Mouse (Mus musculus) thymus, postnatal 4 days (tissue): ENCODE measurements around the gene Ccdc58.
"Not testable (repeated sequence)": the region's sequence is repeated elsewhere in the genome, so short reads cannot be mapped to it uniquely, and the experiment has no call there.

Source experiments
- DNase-seq: peaks from one replicate; pipeline ENCODE4 v3.0.0; 2021

The Ccdc58 gene

DNA sequence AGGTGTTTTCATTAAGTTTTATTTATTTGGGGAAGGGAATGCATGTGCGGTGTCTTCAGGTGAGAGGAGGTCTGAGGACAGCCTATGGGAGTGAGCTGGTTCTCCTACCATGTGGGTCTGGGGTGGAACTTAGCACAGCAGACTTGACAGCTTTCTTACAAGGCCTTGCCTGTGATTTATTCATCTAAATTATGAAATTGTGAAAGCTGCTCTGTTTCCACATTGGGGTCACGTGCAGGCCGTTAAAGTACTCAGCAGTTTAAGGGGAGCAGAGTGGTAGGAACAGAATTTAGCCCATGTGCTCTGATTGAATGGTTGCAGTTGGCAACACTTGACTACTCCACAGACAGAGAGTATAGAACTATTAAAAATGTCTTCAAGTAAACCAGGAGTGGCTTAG is 8.4 kb downstream of the Ccdc58 start:
- no peak for DNase-seq

DNA sequence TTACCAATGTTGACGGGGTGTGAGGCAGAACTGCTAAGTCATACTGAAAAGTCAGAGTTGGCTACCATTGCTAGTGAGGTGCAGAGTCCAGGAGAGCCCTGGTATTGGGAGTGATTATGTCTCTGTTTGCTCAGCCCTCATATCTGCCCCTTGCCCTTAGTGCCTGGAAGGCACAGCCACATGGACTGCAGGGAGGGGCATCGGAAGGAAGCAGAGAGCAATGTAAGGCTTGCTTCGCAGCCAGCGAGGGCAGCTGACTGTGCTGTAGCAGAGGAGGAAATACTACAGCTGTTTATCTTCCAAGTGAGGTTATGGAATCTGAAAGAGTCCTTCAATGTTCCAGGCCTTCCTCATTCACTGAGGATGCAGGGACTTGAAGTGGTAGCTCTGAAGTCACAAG is 16.4 kb downstream of the Ccdc58 start:
- DNase-seq = no peak

DNA sequence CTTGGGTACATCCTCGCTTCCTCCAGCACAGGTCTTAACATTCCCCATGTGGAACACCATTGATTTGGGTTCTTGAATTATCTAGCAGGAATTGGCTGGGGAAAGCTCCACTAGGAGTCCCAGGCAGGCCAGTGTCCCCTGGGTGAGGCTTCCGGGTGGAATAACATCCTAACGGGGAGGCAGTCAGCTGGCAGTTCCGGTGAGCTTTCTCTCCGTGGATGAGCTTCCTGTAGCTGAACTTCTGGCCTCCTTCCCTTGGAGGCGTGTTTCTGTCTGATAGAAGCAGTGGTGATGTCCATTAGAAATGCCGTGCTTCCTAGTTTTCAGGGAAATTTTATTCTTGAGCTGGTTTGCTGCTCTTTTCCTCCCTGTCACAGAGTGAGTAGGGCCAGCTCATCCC is 17.6 kb downstream of the Ccdc58 start:
- DNase-seq = no peak

DNA sequence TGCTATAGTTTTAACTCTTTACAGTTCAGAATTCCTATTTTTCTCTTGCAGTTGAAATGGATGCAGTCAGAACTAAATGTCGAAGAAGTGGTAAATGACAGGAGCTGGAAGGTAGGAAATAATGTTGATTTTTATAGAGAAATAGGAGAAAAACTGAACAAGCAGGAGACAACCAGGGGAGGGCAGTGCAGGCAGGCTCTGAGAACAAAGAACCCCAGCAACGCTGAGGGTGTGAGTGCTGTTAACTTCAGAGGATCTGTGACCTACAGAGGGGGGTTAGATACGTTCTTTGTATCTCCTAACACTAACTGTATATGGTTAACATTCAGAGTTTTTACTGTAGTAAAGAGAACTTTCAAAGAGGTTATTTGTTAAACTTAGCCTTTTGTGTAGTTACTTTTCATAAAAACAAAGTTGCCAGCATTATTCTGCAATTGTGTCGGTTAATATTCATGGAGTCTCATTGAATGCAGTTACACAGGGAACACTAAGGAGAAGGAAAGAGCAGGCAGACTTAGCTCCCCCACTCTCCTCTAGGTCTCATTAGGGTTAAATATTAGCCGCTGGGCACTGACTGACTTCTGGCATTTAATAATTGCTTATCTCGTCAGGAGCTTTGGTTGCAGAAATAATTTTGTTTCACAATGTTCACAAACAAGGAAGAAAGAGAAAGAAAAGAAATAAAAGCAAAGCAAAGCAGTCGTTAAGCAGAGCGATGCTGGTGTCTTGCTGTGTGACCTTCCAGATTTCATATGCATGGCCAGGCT is 18.5 kb downstream of the Ccdc58 start:
- no peak for DNase-seq

DNA sequence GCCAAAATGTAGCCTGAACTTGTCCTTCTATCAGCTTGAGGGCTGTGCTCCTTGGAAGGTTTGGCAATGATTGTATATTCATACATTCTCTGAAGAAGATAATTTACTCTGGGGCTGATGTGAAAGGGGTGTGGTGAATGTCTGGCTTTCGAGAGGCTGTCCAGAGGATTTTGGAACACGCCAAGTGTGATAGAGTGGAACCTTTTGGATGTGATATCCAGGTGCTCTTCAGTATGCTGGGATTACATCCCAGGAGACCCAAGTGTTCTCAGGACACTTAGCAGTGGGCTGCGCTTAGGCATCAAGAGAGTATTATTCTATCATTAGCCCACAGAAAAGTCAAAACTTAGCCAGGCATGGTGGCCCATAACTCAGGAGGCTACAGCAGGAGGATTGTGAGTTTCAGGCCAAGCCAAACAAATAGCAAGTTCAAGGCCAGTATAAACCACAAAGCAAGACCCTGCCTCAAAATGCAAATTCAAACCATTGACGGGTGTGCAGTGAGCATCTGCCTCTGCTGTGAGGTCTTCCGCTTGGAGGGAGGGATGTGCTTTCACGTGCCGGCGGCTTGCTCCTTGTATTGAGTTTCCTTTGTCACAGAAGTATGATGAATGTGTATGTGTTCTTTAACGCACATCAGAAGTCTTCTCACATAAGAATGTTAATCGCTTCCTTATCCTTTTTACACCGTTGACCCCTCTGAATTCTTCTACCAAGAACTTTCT is 19.5 kb downstream of the Ccdc58 start:
- no peak for DNase-seq

DNA sequence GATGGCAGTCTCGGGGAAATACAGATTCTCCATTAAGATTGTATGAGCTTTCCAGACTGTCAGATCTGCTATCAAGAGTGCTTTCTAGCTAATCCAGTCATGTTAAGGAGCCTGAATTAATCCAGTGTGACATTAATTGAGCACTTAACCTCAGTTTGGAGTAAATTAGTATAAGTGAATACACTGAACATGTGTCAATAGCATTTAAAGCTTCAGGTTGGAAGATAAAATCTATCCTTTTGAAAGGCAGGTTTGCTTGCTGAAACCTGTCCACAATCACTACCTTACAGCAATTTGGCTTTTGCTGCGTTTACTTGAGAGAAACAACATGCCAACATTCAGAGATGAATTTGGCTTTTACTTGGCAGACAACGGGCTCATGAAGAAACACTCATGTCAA is 22.6 kb downstream of the Ccdc58 start:
- DNase-seq = no peak

DNA sequence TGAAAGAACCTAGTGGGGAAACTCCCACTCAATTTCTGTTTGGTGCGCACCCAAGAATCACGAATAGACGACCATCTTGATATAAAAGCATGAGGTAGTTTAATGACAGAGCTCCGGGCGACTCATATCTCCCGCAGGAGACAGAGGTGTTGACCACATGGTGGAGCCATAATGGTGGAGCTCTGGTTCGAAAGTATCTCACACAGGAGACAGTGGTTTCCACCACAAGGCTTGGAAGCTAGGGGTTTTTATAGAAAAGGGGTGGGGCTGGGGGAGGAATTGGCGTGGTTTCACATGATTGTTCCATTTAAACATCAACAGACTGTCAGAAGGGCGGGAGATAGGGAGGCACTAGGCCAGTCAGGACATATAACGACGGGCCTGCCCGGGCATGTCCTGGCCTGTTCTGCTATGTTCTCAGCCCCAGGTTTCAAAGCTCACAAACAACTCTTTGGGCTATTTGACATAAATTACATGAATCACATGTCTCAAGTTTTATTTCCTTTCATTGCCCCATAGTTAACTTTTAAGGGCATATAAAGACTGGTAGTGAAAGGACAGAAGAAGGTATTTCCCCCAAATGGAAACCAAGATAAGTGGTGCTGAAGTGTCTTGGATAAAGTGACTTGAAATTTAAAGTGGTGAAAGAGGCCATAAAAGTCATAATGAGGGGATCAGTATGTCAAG is 26.5 kb downstream of the Ccdc58 start:
- DNase-seq = not testable (repeated sequence)

DNA sequence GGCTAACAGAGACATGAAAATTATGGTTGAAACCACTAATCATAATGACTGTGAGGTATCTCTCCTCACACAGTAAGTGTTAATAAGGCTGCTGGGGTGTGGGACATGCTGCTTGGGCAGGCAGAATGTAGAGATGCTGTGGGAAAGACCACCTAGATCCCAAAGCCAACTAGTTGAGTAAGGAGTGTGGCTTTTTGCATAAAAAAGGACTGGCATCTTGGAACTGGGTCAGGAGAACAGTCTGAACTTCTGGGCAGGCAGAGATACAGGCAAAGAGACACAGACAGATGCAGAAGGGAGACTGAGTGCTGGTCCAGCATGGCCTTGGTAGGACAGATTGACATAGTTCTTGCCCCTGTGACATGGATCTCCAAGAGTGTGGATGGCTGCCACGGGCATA is 30.0 kb downstream of the Ccdc58 start:
- no peak for DNase-seq

DNA sequence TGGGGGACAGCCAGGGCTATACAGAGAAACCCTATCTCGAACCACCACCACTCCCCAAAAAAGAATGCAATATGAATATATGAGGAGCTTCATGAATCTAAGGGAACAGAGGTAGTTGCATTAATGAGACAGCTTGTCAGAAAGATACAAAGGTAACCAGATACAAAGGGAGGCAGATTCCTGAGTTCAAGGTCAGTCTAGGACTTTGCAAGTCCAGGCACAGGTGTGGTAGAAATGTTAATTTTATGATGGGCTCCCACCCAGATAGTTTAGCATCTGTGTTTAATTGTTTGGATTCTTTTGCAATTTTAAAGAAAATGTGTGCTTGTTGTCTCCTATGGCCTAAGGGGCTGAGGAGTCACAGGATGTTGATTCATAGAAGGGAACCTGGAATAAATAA is 30.7 kb downstream of the Ccdc58 start:
- no peak for DNase-seq

DNA sequence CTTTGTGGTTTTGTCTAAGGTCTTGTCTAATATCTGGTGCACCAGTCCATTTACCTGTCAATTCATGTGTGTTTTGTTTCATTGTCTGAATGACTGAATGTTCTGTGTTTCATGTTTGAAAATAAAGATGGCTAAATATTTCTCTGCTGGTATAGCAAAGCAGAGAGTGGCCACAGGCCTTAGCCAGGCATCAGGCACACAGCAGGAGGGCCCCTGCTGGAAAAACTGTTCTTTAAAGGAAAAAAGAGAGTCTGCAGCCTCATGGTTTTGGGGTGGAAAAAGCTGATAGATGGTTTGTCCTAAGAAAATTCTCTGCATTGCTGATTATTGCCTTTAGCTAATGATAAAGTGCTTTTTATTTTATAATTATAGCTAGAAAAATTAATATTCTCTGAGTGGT is 40.0 kb downstream of the Ccdc58 start:
- not testable (repeated sequence) for DNase-seq

DNA sequence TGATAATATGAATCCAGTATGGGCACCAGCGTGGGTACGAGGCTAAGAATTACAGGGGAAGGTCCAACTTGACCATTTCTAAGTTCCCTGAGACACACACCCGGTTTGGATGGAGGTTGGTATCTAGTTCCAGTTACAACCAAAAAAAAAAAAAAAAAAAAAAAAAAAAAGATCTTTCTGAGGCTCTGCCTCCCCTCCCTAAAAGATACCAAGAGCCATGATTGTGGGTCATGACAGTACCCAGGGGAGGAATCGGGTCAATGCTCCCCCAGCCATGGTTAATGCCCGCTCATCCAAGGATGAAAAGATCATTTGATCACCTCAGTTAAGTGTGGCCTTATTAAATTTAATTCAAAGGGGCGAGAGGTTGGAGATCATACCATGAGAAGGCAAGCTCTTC is 44.3 kb downstream of the Ccdc58 start:
- not testable (repeated sequence) for DNase-seq

DNA sequence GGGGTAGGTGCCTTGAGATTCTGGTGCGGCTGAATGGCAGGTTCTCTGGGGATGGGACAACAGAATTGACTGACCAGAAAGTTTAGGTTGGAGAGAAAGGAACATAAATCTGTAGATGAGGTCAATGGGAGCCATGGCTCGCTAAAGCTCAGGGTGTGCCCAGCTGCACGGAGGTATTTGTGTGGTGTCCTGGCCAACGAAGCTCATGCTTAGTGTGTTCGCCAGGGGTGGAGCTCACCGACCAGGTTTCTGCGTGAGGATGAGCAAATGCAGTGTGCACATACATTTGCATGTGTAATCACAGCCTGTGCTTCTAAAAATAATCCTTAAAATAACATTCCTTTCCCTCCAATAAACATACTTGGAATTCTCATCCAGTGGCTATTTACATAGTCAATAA is 56.6 kb downstream of the Ccdc58 start:
- DNase-seq = no peak

DNA sequence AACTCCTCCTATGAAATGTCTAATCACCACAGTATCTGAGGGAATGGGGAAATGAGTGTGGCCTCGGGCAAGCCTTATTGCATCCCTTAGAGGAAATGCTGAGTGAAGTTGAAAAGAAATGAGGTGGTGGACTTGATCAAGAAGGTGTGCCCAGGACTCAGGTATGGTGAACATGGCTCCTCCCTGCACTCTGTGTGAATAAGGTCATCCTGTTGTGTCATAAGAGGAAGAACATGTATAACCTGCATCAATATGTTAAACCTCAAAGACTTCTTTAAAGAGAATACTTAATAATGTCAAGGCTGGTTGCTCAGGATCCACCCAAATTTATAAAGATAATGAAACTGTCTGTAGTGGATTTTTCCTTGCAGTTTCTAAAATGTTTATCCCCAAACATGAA is 59.7 kb downstream of the Ccdc58 start, which contains the start of gene Csta1:
Gene Csta1 (minus strand): TSS at position 101 of the 400 bp plus-strand sequence.
- no peak for DNase-seq

DNA sequence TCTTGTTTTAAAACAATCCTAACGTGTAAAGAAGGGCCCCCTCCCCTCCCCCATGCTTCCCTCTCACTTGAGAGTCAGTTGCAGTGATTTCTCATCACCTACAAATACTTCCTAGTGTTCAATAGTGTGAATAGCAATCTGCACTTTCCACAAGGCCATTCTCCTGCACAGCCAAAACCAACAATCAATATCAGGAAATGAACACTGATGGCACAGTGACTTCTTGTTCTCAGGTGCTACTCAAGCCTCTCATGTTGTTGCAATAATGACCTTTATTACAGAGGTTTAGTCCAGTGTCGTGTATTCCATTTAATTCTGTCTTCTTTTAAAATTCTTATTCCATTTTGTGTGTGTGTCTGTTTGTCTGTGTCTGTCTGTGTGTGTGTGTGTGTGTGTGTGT is 66.7 kb downstream of the Ccdc58 start:
- DNase-seq = no peak
